Mouse (Mus musculus) ovary, postnatal 36 days (tissue): ENCODE data around the gene Ndel1.
A peak's percentile ranks its signal among the peaks of the same experiment; 100 is the strongest.
"Not testable (repeated sequence)": the region's sequence is repeated elsewhere in the genome, so short reads cannot be mapped to it uniquely, and the experiment has no call there.

ENCODE experiments used
- DNase-seq: peaks from one replicate; pipeline ENCODE4 v3.0.0; 2022; ENCODE audit warnings: low spot score, mixed read lengths

The Ndel1 gene

GRCm38 (mm10) chr11:68851644-68852485 is 19.8 kb downstream of the Ndel1 start:
- no peak for DNase-seq

GRCm38 (mm10) chr11:68850862-68851261 is 20.8 kb downstream of the Ndel1 start:
- no peak for DNase-seq

GRCm38 (mm10) chr11:68839606-68840005 is 32.1 kb downstream of the Ndel1 start:
- DNase-seq = no peak

GRCm38 (mm10) chr11:68835034-68835433 is 36.6 kb downstream of the Ndel1 start:
- no peak for DNase-seq

- DNase-seq = no peak
Observed at GRCm38 (mm10) chr11:68833593-68833992, 38.1 kb downstream of the Ndel1 start.

- DNase-seq = no peak
Observed at GRCm38 (mm10) chr11:68832793-68833192, 38.9 kb downstream of the Ndel1 start.

GRCm38 (mm10) chr11:68831580-68831979 is 40.1 kb downstream of the Ndel1 start:
- DNase-seq = not testable (repeated sequence)

GRCm38 (mm10) chr11:68826735-68827134 is 44.9 kb downstream of the Ndel1 start:
- DNase-seq = no peak

- DNase-seq = no peak
Observed at GRCm38 (mm10) chr11:68822326-68822725, 49.3 kb downstream of the Ndel1 start.

GRCm38 (mm10) chr11:68819226-68819805 is 52.3 kb downstream of the Ndel1 start:
- DNase-seq = no peak

- DNase-seq = no peak
Observed at GRCm38 (mm10) chr11:68818416-68818815, 53.2 kb downstream of the Ndel1 start.

GRCm38 (mm10) chr11:68811881-68812577 is 59.6 kb downstream of the Ndel1 start:
- peak; percentile 24 for DNase-seq

- peak; percentile 72 for DNase-seq
Observed at GRCm38 (mm10) chr11:68807787-68808186, 63.9 kb downstream of the Ndel1 start.

- no peak for DNase-seq
Observed at GRCm38 (mm10) chr11:68805148-68805547, 66.5 kb downstream of the Ndel1 start.

- DNase-seq = no peak
Observed at GRCm38 (mm10) chr11:68798258-68798657, 73.4 kb downstream of the Ndel1 start.

GRCm38 (mm10) chr11:68791794-68792193 is 79.9 kb downstream of the Ndel1 start:
- DNase-seq = no peak

- no peak for DNase-seq
Observed at GRCm38 (mm10) chr11:68790720-68791119, 80.9 kb downstream of the Ndel1 start.

GRCm38 (mm10) chr11:68787222-68787621 is 84.4 kb downstream of the Ndel1 start:
- no peak for DNase-seq

GRCm38 (mm10) chr11:68785813-68786212 is 85.8 kb downstream of the Ndel1 start:
- no peak for DNase-seq

GRCm38 (mm10) chr11:68782336-68782735 is 89.3 kb downstream of the Ndel1 start:
- DNase-seq = no peak

- peak; percentile 20 for DNase-seq
Observed at GRCm38 (mm10) chr11:68780466-68781114, 91.1 kb downstream of the Ndel1 start.

GRCm38 (mm10) chr11:68779735-68780465 is 91.8 kb downstream of the Ndel1 start:
- DNase-seq = no peak
